Mouse (Mus musculus): ENCODE measurements around the gene Ntm. TPM values are rescaled to one million over a fixed set of nuclear protein-coding genes. Genes with fewer than 3 reads are reported as not detected.

Ntm gene
- polyA plus RNA-seq, 1 experiment from 2014 or later = 14.1 TPM

DNA sequence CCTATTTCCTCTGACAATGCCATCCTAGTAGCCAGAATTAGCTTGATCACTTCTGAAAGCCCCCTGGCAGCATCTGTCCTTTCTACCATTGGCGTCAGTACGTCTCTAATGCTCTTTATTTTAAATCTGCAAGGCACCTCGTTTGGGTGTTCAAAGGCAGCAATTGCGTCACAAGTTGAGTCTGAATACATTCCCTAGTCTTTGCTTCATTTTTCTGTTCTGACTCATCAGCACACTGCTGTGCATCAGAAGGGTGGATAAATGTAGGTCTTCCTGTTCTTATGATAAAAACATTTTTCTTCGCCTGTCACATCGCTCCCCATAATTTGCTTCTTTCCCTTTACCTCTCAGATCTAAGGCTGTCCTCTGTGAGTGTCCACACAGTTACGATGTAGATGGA lies 958.4 kb downstream of the Ntm start:
- no peak for DNase-seq (ENCODE audit: low spot score, missing footprints)
- Histone ChIP-seq H3K9me3 (ENCODE audit: control insufficient read depth, low read length) (no peaks in the 10 kb centered on the region), H3K4me3 (ENCODE audit: low read depth, low read length) (no peak overlapping the region), H3K9ac (ENCODE audit: low read length) (no peak overlapping the region), H3K4me1 (ENCODE audit: control insufficient read depth, insufficient read depth, low read length) (no peaks in the 10 kb centered on the region), H3K27ac (ENCODE audit: low read depth, low read length) (no peak overlapping the region), H3K4me2 (no peak overlapping the region), H3K27me3 (ENCODE audit: control insufficient read depth, insufficient read depth, low read length) (no peaks in the 10 kb centered on the region), H3K36me3 (ENCODE audit: control insufficient read depth, insufficient read depth, low read length) (no peaks in the 10 kb centered on the region)
- no peak for ATAC-seq (ENCODE audit: low FRiP score)
- WGBS = 90% methylated on average over 7 of the region's 7 CpGs

DNA sequence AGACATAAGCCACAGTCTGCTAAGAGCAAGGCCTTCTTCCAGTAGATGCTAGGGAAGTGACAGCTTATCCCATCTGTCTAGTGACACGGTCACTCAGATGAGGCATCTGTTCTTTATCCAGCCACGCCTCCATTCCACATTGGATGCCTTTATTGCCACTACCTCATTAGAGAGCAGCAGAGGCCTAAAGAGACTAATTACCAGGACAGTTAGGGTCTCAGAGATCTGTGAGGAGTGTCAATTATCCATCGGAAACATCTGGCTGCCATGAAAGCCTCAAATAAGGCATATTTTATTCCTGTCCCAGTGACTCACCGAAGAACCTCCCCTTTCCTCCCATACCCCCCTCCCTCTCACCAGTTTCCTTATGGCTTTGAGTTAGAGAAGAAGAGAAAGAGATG lies 963.0 kb downstream of the Ntm start:
- ATAC-seq (ENCODE audit: low FRiP score) (no peak), DNase-seq (ENCODE audit: low spot score, missing footprints) (no peak)
- Histone ChIP-seq H3K36me3 (ENCODE audit: control insufficient read depth, insufficient read depth, low read length) (no peaks in the 10 kb centered on the region), H3K4me2 (no peak overlapping the region), H3K27ac (ENCODE audit: low read depth, low read length) (no peak overlapping the region), H3K9ac (ENCODE audit: low read length) (no peak overlapping the region), H3K4me3 (ENCODE audit: low read depth, low read length) (no peak overlapping the region), H3K9me3 (ENCODE audit: control insufficient read depth, low read length) (no peaks in the 10 kb centered on the region), H3K27me3 (ENCODE audit: control insufficient read depth, insufficient read depth, low read length) (no peaks in the 10 kb centered on the region), H3K4me1 (ENCODE audit: control insufficient read depth, insufficient read depth, low read length) (no peaks in the 10 kb centered on the region)
- 72% methylated on average over 4 of the region's 4 CpGs for WGBS

DNA sequence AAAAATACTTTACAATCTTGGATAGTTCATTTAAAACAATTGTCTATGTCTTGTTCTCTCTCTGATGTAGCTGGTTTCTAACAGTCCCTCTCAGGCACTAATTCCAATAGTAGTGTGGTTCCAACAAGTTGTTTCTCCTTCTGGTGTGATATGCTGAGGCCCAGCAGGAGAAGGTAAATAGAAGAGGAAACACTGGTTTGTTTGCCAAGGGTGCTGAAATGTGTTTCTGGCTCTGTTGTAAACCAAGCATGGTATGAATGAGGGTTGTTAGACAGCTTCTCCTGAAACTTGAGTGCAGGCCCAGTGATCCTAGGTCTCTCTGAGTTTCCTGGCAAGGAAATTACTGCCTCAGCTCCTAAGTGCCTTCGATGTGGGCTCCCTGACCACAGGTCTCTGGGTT lies 985.7 kb downstream of the Ntm start:
- H3K9me3 ChIP-seq (ENCODE audit: control insufficient read depth, low read length) = no peaks in the 10 kb centered on the region
- no peaks in the 10 kb centered on the region for H3K27me3 ChIP-seq (ENCODE audit: control insufficient read depth, insufficient read depth, low read length)
- WGBS = 92% methylated on average over 1 of the region's 1 CpGs
- ATAC-seq (ENCODE audit: low FRiP score) (no peak), DNase-seq (ENCODE audit: low spot score, missing footprints) (no peak)
- no peaks in the 10 kb centered on the region for H3K4me1 ChIP-seq (ENCODE audit: control insufficient read depth, insufficient read depth, low read length)
- H3K4me3 ChIP-seq (ENCODE audit: low read depth, low read length) = no peak overlapping the region
- H3K9ac ChIP-seq (ENCODE audit: low read length) = no peak overlapping the region
- no peaks in the 10 kb centered on the region for H3K36me3 ChIP-seq (ENCODE audit: control insufficient read depth, insufficient read depth, low read length)
- H3K27ac ChIP-seq (ENCODE audit: low read depth, low read length) = no peak overlapping the region
- H3K4me2 ChIP-seq = no peak overlapping the region

DNA sequence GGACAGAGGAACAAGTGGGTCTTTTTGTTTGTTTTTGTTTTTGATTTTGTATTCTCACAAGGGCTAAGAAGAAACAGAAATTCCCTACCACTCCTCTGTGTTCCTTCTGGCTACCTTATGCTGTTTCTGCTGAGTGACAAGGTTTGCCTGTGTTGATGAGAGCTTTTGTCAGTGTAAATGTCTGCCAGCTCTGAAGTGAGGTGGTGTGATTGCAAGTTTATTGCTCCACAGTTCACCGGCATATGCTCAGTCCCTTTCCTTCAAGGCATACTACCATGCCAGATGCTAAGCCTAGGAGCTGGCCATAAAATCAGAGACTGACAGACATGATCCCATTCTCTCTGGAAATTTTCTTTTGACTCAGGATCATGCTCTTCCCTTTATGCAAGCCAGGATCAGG lies 993.5 kb downstream of the Ntm start:
- Histone ChIP-seq H3K4me3 (ENCODE audit: low read depth, low read length) (no peak overlapping the region), H3K9ac (ENCODE audit: low read length) (no peak overlapping the region), H3K27me3 (ENCODE audit: control insufficient read depth, insufficient read depth, low read length) (no peaks in the 10 kb centered on the region), H3K27ac (ENCODE audit: low read depth, low read length) (no peak overlapping the region), H3K9me3 (ENCODE audit: control insufficient read depth, low read length) (no peaks in the 10 kb centered on the region), H3K4me2 (no peak overlapping the region), H3K36me3 (ENCODE audit: control insufficient read depth, insufficient read depth, low read length) (no peaks in the 10 kb centered on the region), H3K4me1 (ENCODE audit: control insufficient read depth, insufficient read depth, low read length) (no peaks in the 10 kb centered on the region)
- ATAC-seq (ENCODE audit: low FRiP score) (no peak), DNase-seq (ENCODE audit: low spot score, missing footprints) (no peak)
- 87% methylated on average over 1 of the region's 1 CpGs for WGBS
